In the genomic region with DNA sequence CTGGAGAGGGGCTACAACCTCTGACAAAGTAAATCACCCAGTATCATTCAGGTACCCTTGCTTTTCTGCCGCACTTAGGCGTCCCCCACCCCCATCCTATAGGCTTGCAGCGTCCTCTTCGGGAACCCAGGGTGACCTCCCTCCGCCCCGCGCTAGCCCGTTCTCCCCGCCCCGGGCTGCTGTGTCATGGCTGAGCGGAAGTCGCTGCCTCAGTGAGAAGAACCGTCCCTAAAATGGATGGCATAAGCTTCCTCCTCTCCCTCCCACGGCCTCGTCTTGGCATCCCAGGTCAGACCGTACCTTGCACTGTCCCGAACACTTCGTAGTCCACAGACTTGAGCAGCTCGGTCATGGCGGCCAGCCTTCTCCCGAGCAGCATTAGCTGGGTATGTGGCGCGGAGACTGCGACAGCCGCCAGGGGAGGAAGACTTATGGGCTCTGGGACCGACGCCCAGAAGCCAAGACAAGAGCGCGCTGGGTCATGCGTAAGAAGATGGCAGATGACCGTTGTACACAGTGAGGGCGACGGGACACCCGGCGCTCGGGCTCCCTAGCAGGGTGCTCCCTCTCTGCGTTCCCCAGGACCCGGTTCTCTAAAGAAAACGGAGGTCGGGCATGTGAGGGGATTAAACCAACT, we compare ENCODE assay signal across 8 mouse cellular contexts. TPM values are rescaled to one million over a fixed set of nuclear protein-coding genes. Genes with fewer than 3 reads are reported as not detected.
DNase-seq lines count a peak whose midpoint lies in the region; ATAC-seq lines count a peak whose summit lies in the region.

A gene (minus strand): TSS at position 587 of the 637 bp plus-strand sequence.

- H3K27ac ChIP-seq in hindbrain, embryonic 13.5 days, result peak within 1 kb of the TSS; percentile 91

- H3K4me3 ChIP-seq in hindbrain, embryonic 13.5 days, result peak within 1 kb of the TSS; percentile 70

- H3K9ac ChIP-seq in hindbrain, embryonic 13.5 days, result peak within 1 kb of the TSS; percentile 85

- no peaks in the 10 kb centered on the region for H3K9me3 ChIP-seq in hindbrain, embryonic 13.5 days

- peak; percentile 96 for ATAC-seq in hindbrain, embryonic 13.5 days (ENCODE audit: low FRiP score)

- no peaks in the 10 kb centered on the region for H3K4me1 ChIP-seq in hindbrain, embryonic 13.5 days (replicated peaks)

- under 1% methylated on average over 40 of the region's 40 CpGs for WGBS in hindbrain, embryonic 13.5 days

- peak; percentile 83 for DNase-seq in T-cell, adult 2 months (ENCODE audit: low spot score)
- peak; percentile 89 to 90 for DNase-seq in cerebellum, postnatal 25 days
- DNase-seq in frontal cortex, postnatal 25 days (ENCODE audit: low spot score in 2 of 2), result peak; percentile 66 to 73
- peak; percentile 72 to 81 for DNase-seq in layer of hippocampus, postnatal 14 days (ENCODE audit: low spot score in 2 of 2)
- DNase-seq in lung, postnatal 10 days, result peak; percentile 92
- DNase-seq in ovary, postnatal 14 days (ENCODE audit: low spot score), result peak; percentile 68
- peak; percentile 82 for DNase-seq in thymus, postnatal 10 days (ENCODE audit: low spot score in 2 of 2)

- H3K36me3 ChIP-seq in hindbrain, embryonic 13.5 days, result no peaks in the 10 kb centered on the region

- H3K27me3 ChIP-seq in hindbrain, embryonic 13.5 days, result no peaks in the 10 kb centered on the region

- H3K4me2 ChIP-seq in hindbrain, embryonic 13.5 days, result peak within 1 kb of the TSS; percentile 58

RNA-seq across cellular contexts. Expression of the gene that starts here (rescaled TPM):
- 21.4 and 21.9 TPM in 2 replicates for polyA plus RNA-seq in hindbrain, embryonic 13.5 days (2015; fragmentation: Nextera tagmentation; extraction: Ambion mirVana)
- 10 to 100 TPM; 26.6 to 27.2 TPM for total RNA-seq in layer of hippocampus, postnatal 14 days (2021)

Comparison
In these comparisons a context has a peak if more than half of its experiments do, and no peak if none do; other contexts are left out.
1. Peak in every context shown above with its lines: DNase-seq, ATAC-seq, H3K4me3 ChIP-seq and H3K27ac ChIP-seq.